Mouse (Mus musculus) embryonic facial prominence, embryonic 10.5 days (tissue): ENCODE results near the gene Ace3. TPM values are rescaled to one million over a fixed set of nuclear protein-coding genes. Genes with fewer than 3 reads are reported as not detected.

ENCODE experiments used
- DNase-seq: peaks from one replicate; pipeline ENCODE4 v3.0.0-alpha.2; 2017; ENCODE audit warnings: low spot score
- H3K27ac ChIP-seq: fragments of 300-500 bp; sonication (generic); replicated peaks from 2 replicates; pipeline ENCODE4 v1.5.1; 2016; ENCODE audit warnings: mild to moderate bottlenecking
- H3K27me3 ChIP-seq: fragments of 300-500 bp; sonication (generic); replicated peaks from 2 replicates; pipeline ENCODE4 v1.6.1; 2016; ENCODE audit warnings: low read depth, mild to moderate bottlenecking; ENCODE audit not compliant: poor library complexity, severe bottlenecking
- H3K36me3 ChIP-seq: fragments of 300-500 bp; sonication (generic); replicated peaks from 2 replicates; pipeline ENCODE4 v1.6.1; 2016; ENCODE audit warnings: mild to moderate bottlenecking, moderate library complexity
- H3K4me1 ChIP-seq: fragments of 300-500 bp; sonication (generic); 2 replicates; pipeline ENCODE4 v1.6.1; 2016
- H3K4me3 ChIP-seq: fragments of 300-500 bp; sonication (generic); 2 replicates; pipeline ENCODE4 v1.5.1; 2016; ENCODE audit warnings: mild to moderate bottlenecking, moderate library complexity
- H3K9me3 ChIP-seq: fragments of 300-500 bp; sonication (generic); 2 replicates; pipeline ENCODE4 v1.6.1; 2016; ENCODE audit warnings: mild to moderate bottlenecking
- WGBS: fragments of 180-500 bp; shearing (Covaris S2); methylation state at CpG from one replicate; pipeline ENCODE4 v1.1.7; 2016; 5-methylcytosine and 5-hydroxymethylcytosine counted together
- polyA plus RNA-seq: library from polyadenylated mRNA; unstranded; fragments of >200 nt; fragmentation: Nextera tagmentation; extraction: Ambion mirVana; gene quantifications from 2 replicates; pipeline ENCODE4 v1.2.1, GENCODE M21; 2016

The Ace3 gene
- polyA plus RNA-seq, 1 experiment from 2014 or later: not detected

DNA sequence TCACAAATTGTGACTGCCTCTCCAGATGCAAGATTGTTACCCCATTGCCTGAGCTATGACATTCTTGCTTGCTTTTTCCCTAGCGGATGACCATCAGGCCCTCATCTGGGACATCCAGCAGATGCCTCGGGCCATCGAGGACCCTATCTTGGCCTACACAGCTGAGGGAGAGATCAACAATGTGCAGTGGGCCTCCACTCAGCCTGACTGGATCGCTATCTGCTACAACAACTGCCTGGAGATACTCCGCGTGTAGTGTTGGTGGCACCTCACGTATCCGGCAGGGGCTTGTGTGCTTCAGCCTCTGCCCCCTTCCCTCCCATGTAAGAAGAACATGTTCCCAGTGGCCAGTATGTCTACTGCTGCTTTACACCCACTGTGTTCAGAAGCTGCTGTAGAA, 60.1 kb downstream of the Ace3 start:
- H3K4me3 ChIP-seq: no peak overlapping the region
- WGBS: 95% methylated on average over 8 of the region's 8 CpGs
- no peak for DNase-seq
- no peaks in the 10 kb centered on the region for H3K9me3 ChIP-seq
- no peak overlapping the region for H3K27ac ChIP-seq
- H3K4me1 ChIP-seq: no peaks in the 10 kb centered on the region
- no peaks in the 10 kb centered on the region for H3K27me3 ChIP-seq
- peaks cover 100% of the 10 kb centered on the region for H3K36me3 ChIP-seq

Other genes starting within 250 kb of the Ace3 start
- gene Cyb561, start 41.3 kb upstream of the Ace3 start, polyA plus RNA-seq: 13.2 and 14.0 TPM in 2 replicates
- gene Ace, start 26.7 kb upstream of the Ace3 start, polyA plus RNA-seq: 0.45 and 0.50 TPM in 2 replicates
- gene Kcnh6, start 13.4 kb downstream of the Ace3 start, polyA plus RNA-seq: 0.30 and 0.48 TPM in 2 replicates
- gene Dcaf7, start 42.2 kb downstream of the Ace3 start, polyA plus RNA-seq: 91.2 and 93.4 TPM in 2 replicates
- gene Taco1, start 71.4 kb downstream of the Ace3 start, polyA plus RNA-seq: 12.7 and 13.8 TPM in 2 replicates
- 20.9 and 23.9 TPM in 2 replicates for gene Map3k3, start 89.9 kb downstream of the Ace3 start, polyA plus RNA-seq
- 1.5 TPM in 1 of 2 replicates, not detected in the other for gene Gm10840, start 166.2 kb downstream of the Ace3 start, polyA plus RNA-seq
- gene Limd2, start 166.2 kb downstream of the Ace3 start, polyA plus RNA-seq: 445 and 476 TPM in 2 replicates
- 40.0 and 40.4 TPM in 2 replicates for gene Strada, start 207.5 kb downstream of the Ace3 start, polyA plus RNA-seq
- 71.2 and 72.9 TPM in 2 replicates for gene Ccdc47, start 221.7 kb downstream of the Ace3 start, polyA plus RNA-seq
- gene Ddx42, start 222.3 kb downstream of the Ace3 start, polyA plus RNA-seq: 107 and 108 TPM in 2 replicates